Mouse (Mus musculus) stomach, postnatal 0 days (tissue): ENCODE measurements at regions not wholly inside any gene's neighbourhood (a gene's known extent, or its start where the extent isn't known, plus 50 kb on each side); places are given as distances from the start of the nearest gene placed in this dataset.

ENCODE experiments used
- CTCF ChIP-seq: IDR thresholded peaks from 2 replicates; pipeline ENCODE4 v1.5.1; 2016; ENCODE audit warnings: antibody characterized with exemption, low read depth, mild to moderate bottlenecking, moderate library complexity
- EP300 ChIP-seq: optimal IDR thresholded peaks from 2 replicates; pipeline ENCODE3; 2016; ENCODE audit warnings: antibody characterized with exemption

GRCm38 (mm10) chr1:90409236-90409635 is 193.5 kb upstream of the Cops8 start:
- no peak for TF ChIP-seq CTCF
- TF ChIP-seq EP300, result no peak
